Mouse (Mus musculus) stomach, postnatal 0 days (tissue): ENCODE data around the gene Tubgcp5.

Source experiments
- CTCF ChIP-seq: IDR thresholded peaks from 2 replicates; pipeline ENCODE4 v1.5.1; 2016; ENCODE audit warnings: antibody characterized with exemption, low read depth, mild to moderate bottlenecking, moderate library complexity
- EP300 ChIP-seq: optimal IDR thresholded peaks from 2 replicates; pipeline ENCODE3; 2016; ENCODE audit warnings: antibody characterized with exemption

DNA sequence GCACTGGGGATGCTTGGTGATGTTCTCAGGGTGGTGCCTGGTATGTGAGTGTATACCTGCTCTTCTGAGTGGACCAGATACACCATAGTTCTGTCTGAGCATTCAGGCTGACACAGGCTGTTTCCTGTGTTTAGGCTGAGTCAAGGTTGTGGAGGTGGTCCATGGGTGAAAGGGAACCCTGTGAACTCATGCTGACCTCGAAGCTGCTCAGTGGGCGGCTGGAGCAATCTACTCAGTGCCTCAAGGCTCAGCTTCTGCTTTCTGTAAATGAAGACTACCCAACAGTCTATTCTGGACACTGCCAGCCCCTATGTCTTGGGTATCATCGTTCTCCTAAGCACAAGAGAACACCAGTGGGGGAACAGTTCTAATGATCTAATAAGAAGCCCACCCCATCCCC lies 61.6 kb downstream of the Tubgcp5 start:
- TF ChIP-seq EP300, result no peak
- no peak for TF ChIP-seq CTCF
